Mouse (Mus musculus) adipocyte (in vitro differentiated cells): ENCODE results near the gene Dnajb1.
"Not testable (repeated sequence)": the region's sequence is repeated elsewhere in the genome, so short reads cannot be mapped to it uniquely, and the experiment has no call there.

Experiments
- DNase-seq: peaks from one replicate; pipeline ENCODE4 v3.0.0-alpha.2; 2016; ENCODE audit warnings: low spot score

The Dnajb1 gene

GRCm38 (mm10) chr8:83578131-83579055, 29.6 kb upstream of the Dnajb1 start:
- no peak for DNase-seq

- DNase-seq = no peak
Observed at GRCm38 (mm10) chr8:83579676-83580075, 28.3 kb upstream of the Dnajb1 start.

- no peak for DNase-seq
Observed at GRCm38 (mm10) chr8:83580826-83581225, 27.2 kb upstream of the Dnajb1 start.

GRCm38 (mm10) chr8:83582226-83582625, 25.8 kb upstream of the Dnajb1 start:
- DNase-seq = no peak

GRCm38 (mm10) chr8:83583236-83583635, 24.8 kb upstream of the Dnajb1 start:
- no peak for DNase-seq

- DNase-seq = no peak
Observed at GRCm38 (mm10) chr8:83584771-83585170, 23.2 kb upstream of the Dnajb1 start.

- peak; percentile 35 for DNase-seq
Observed at GRCm38 (mm10) chr8:83585333-83585732, 22.7 kb upstream of the Dnajb1 start.

- no peak for DNase-seq
Observed at GRCm38 (mm10) chr8:83587644-83588043, 20.3 kb upstream of the Dnajb1 start.

GRCm38 (mm10) chr8:83588886-83589285, 19.1 kb upstream of the Dnajb1 start:
- DNase-seq = no peak

- DNase-seq = no peak
Observed at GRCm38 (mm10) chr8:83590488-83591023, 17.4 kb upstream of the Dnajb1 start.

- no peak for DNase-seq
Observed at GRCm38 (mm10) chr8:83592682-83593081, 15.3 kb upstream of the Dnajb1 start.

- peak; percentile 36 for DNase-seq
Observed at GRCm38 (mm10) chr8:83593325-83594166, 14.4 kb upstream of the Dnajb1 start.

GRCm38 (mm10) chr8:83594167-83595049, 13.6 kb upstream of the Dnajb1 start:
- DNase-seq = peak; percentile 98

GRCm38 (mm10) chr8:83595050-83595345, 13.0 kb upstream of the Dnajb1 start:
- DNase-seq = not testable (repeated sequence)

GRCm38 (mm10) chr8:83596369-83596768, 11.6 kb upstream of the Dnajb1 start:
- DNase-seq = peak; percentile 43

GRCm38 (mm10) chr8:83598146-83598545, 9.8 kb upstream of the Dnajb1 start:
- DNase-seq = no peak

- DNase-seq = no peak
Observed at GRCm38 (mm10) chr8:83599814-83600213, 8.2 kb upstream of the Dnajb1 start.

- DNase-seq = no peak
Observed at GRCm38 (mm10) chr8:83602650-83603029, 5.4 kb upstream of the Dnajb1 start.

- DNase-seq = peak; percentile 86
Observed at GRCm38 (mm10) chr8:83608398-83608829, 421 bp downstream of the Dnajb1 start.

- peak; percentile 39 for DNase-seq
Observed at GRCm38 (mm10) chr8:83609086-83609485, 1.1 kb downstream of the Dnajb1 start.

- DNase-seq = no peak
Observed at GRCm38 (mm10) chr8:83609547-83610180, 1.7 kb downstream of the Dnajb1 start.
